Mouse (Mus musculus) layer of hippocampus, adult 2 months (tissue): ENCODE measurements around the gene Tnfsf15. TPM values are rescaled to one million over a fixed set of nuclear protein-coding genes. Genes with fewer than 3 reads are reported as not detected.

Source experiments
- DNase-seq, 2 experiments: peaks; one replicate each; pipeline ENCODE4 v3.0.0; 2022; ENCODE audit warnings: low spot score in 2 of 2
- H3K27ac ChIP-seq: fragments of 200-600 bp; 2 replicates; pipeline ENCODE4 v1.8.1; 2022
- H3K4me3 ChIP-seq: fragments of 200-600 bp; 2 replicates; pipeline ENCODE4 v1.8.1; 2022; ENCODE audit warnings: mild to moderate bottlenecking
- CTCF ChIP-seq: fragments of 200-600 bp; conservative IDR thresholded peaks from 2 replicates; pipeline ENCODE4 v1.8.1; 2022; ENCODE audit warnings: antibody characterized with exemption, mild to moderate bottlenecking, moderate library complexity
- total RNA-seq, 2 experiments: library from RNA; stranded (reverse); gene quantifications; 2 replicates each; pipeline ENCODE4 v1.2.3; 2021

Tnfsf15 gene
- total RNA-seq, 2 experiments from 2014 or later = not detected

- DNase-seq = no peak
- no peak for TF ChIP-seq CTCF
- Histone ChIP-seq H3K27ac (no peak overlapping the region), H3K4me3 (no peak overlapping the region)
Measured at GRCm38 (mm10) chr4:63687429-63687828, 57.5 kb downstream of the Tnfsf15 start.

DNA sequence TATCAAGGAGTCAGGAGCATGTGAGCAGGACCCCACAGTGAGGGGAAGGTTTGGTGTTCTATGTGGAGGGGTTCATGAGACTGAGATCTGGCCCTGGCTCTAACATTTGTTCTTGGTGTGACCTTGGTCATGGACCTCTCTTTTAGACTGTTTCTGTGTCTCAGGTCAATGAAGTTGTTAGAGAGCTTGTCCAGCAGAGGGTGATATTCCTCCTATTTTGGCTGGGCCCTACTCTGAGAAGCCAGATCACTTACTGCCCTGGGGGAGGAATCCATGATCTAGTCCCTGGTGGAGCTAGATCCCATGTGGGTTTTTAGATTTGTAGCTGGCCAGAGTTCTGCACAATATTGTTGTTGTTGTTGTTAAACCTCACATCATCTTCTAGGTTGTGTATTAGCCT, 58.8 kb downstream of the Tnfsf15 start:
- no peak overlapping the region for H3K4me3 ChIP-seq
- DNase-seq = peak; percentile 14 to 20
- H3K27ac ChIP-seq = no peak overlapping the region
- TF ChIP-seq CTCF = peak; percentile 74

DNA sequence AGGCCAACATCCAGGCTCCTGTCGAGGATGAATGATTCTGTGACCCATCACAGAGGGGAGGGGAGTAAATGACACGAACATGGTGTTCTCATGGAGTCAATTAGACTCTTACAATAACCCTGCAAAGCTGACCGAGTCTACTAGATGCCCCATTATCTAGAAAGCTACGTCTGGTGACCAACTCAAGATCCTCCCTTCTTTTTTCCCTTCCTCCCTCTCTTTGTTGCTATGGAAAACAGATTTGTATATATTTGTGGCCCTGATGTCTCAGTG, 59.7 kb downstream of the Tnfsf15 start:
- Histone ChIP-seq H3K4me3 (no peak overlapping the region), H3K27ac (no peak overlapping the region)
- no peak for TF ChIP-seq CTCF
- DNase-seq = no peak

DNA sequence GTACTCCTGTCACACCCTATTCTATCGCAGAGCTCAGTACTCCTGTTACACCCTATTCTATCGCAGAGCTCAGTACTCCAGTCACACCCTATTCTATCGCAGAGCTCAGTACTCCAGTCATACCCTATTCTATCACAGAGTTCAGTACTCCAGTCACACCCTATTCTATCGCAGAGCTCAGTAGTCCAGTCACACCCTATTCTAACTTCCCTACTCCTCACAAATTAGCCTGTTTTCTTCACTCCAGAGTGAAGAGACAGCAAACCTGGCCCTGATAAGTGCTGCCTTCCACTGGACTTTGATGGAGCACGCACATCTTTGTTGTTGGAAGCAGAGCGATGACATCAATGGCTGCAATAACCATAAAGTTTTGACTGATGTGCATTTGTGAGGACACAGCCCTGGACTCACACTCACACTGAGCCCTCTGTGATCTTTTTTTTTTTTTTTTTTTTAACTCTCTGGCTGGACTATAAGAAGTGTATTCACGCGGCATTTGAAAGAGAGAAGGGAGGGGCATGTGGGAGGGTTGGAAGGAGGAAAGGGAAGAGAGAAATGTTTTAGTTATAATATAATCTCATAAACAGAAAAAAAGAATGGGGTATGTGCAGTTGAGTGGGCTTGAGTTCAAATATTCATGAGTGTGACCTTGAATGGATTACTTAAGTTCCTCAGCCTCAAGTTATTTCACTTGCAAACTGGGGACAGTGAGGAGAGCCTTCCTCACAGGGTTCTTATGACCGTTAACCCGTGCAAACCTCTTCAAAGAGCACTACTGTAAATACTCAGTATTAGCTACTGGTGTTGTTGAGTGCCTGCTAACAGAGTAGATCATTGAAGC, 60.3 kb downstream of the Tnfsf15 start:
- TF ChIP-seq CTCF = no peak
- DNase-seq = no peak
- H3K4me3 ChIP-seq = no peak overlapping the region
- no peak overlapping the region for H3K27ac ChIP-seq

- DNase-seq = no peak
- no peak overlapping the region for H3K4me3 ChIP-seq
- TF ChIP-seq CTCF = no peak
- no peak overlapping the region for H3K27ac ChIP-seq
Measured at GRCm38 (mm10) chr4:63683716-63684115, 61.2 kb downstream of the Tnfsf15 start.

DNA sequence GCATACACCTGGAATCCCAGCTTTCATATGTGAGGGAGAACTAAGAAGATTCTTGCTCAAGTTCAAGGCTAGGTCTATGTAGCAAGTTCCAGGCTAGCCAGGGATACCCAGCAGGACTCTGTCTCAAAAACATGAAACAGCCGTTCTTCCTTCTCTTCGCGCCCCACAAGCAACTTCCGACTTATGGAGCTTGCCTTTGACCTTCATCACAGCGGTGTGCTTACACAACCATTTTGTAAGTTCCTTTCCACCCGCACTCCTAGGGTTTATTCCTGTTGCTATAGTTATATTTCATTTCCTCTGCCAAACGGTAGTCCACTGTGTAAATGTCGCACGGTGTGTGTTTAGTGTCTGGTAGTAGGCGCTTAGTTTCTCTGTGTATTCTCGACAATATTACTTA, 61.9 kb downstream of the Tnfsf15 start:
- Histone ChIP-seq H3K4me3 (no peak overlapping the region), H3K27ac (no peak overlapping the region)
- TF ChIP-seq CTCF = no peak
- no peak for DNase-seq

DNA sequence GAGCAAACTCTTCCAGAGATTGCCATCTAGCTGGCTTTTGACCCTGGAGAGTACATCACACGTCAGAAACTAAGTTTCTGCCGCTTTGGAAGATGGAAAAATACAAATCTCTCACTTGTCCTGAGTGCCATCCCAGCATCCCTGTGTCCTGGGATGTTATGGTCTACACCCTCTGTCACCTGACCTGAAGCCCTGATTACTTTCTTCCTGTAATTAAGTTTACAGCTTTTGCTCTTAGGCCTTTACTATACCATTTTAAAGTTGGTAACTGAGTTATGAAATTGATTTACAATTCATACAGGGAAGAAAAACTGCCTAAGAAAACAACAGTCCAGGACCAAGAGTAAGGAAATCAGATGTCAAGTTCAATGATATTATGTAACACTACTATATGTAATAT, 62.5 kb downstream of the Tnfsf15 start:
- no peak for DNase-seq
- H3K4me3 ChIP-seq = no peak overlapping the region
- H3K27ac ChIP-seq = no peak overlapping the region
- TF ChIP-seq CTCF = no peak

DNA sequence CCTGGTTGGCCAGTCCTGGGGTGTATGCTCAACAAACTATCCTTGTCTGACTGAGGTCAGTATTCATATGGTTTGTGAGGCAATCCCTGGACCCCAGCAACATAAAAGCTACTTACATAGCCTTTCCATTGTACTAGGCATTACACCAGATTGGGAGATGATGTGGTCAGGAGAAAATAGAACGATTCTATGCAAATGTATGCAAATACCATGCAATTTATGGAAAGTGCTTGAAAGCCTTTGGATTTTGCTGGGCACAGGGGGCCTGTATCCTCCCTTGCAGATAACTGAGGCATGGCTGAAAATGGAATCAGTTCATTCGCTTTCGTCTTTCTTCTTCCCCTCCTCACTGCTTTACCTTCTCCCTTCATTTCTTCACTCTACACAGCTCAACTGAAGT, 63.4 kb downstream of the Tnfsf15 start:
- DNase-seq = no peak
- Histone ChIP-seq H3K4me3 (no peak overlapping the region), H3K27ac (no peak overlapping the region)
- TF ChIP-seq CTCF = no peak

Other genes starting within 250 kb of the Tnfsf15 start
- gene Whrn, start 249.1 kb downstream of the Tnfsf15 start, total RNA-seq = 10 to 100 TPM; 17.9 to 20.7 TPM
- gene Atp6v1g1, start 200.3 kb downstream of the Tnfsf15 start, total RNA-seq = 100 to 1,000 TPM; 119 to 128 TPM
- gene Tmem268, start 186.3 kb downstream of the Tnfsf15 start, total RNA-seq = 1 to 10 TPM; 5.8 to 8.3 TPM
- not detected for gene Gm11213, start 139.9 kb downstream of the Tnfsf15 start, total RNA-seq
- not detected for gene Tex48, start 122.7 kb downstream of the Tnfsf15 start, total RNA-seq
- not detected for gene Gm11214, start 81.7 kb downstream of the Tnfsf15 start, total RNA-seq
- gene Tnfsf8, start 116.2 kb upstream of the Tnfsf15 start, total RNA-seq = not detected